Mouse (Mus musculus): ENCODE data around the gene Rnf113a2.

DNA sequence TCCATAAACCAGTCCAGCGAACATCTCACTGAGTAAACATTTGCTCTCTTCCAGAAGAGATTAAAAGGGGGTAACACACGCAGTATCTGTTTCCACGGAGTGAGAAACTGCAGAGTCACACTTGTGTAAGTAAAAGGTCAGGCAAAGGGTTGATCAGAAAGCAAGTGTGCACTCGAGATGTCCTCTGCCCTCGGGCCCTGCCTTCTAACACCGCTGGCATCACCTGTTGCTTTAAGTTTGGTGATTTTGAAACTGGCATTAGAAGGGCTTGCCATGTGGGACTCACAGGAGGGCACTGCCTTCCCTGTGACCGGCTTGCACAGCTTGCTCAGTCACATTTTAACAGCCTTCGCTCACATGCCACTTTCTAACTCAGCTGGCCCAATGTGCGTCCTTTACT lies 17.3 kb upstream of the Rnf113a2 start:
- TF ChIP-seq CTCF (IDR thresholded peaks at IDR 0.05; ENCODE audit: extremely low read depth, insufficient read depth, low read length): no peak
- no peak for TF ChIP-seq POLR2A (IDR thresholded peaks at IDR 0.05; ENCODE audit: extremely low read depth, insufficient read depth, low read length)
